Mouse (Mus musculus): Measurements from ENCODE around the gene Tent4a. TPM values are rescaled to one million over a fixed set of nuclear protein-coding genes. Genes with fewer than 3 reads are reported as not detected.

Tent4a gene
- polyA plus RNA-seq, 1 experiment from 2014 or later, result 27.7 TPM

DNA sequence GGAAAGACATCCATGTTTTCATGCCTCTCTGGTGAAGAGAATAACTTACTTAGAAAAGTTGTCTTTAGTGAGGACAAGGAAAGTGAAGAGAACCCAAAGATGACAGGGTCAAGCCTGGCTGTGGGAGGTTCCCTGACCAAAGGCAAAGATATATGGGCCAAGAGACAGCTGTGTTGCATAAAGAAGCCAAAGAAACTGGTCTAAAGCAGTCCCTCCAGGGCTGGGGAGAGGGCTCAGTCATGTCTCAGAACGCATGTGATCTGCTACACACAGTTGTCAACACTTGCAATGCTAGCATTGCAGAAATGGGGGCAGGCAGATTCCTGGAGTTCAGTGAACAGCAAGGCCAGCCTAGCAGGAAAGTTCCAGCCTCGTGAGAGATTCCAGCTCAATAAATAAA lies 77.3 kb downstream of the Tent4a start:
- ATAC-seq (no peak), DNase-seq (ENCODE audit: low read depth, low spot score) (no peak)
- TF ChIP-seq CTCF (IDR thresholded peaks at IDR 0.05), result no peak
- ChIA-PET POLR2A (no interaction called here), CTCF (no interaction called here)
- H3K27me3 ChIP-seq, result no peaks in the 10 kb centered on the region
- in situ Hi-C loops (cut with MboI; ENCODE audit: low pct_unique_long_range_greater_than_20kb), result no loop called here

DNA sequence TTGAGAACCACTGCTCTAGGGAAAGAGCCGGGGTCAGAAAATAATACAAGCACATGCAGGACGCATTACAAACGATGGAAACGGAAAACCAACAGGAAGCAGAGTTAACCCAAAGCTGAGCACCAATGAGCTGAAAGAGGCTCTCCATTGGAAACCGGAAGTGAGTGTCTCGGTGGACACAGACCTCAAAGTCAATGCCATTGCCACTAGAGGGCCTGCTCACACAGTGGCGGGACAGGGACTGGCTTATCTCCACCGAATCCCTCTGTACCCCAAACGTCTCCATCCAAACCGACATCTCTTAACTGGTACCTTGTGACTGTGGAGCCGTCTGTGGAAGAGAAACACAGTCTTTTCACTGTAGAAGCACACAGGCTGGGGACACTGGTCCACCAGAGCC lies 77.8 kb downstream of the Tent4a start:
- ATAC-seq (no peak), DNase-seq (ENCODE audit: low read depth, low spot score) (no peak)
- H3K27me3 ChIP-seq, result no peaks in the 10 kb centered on the region
- in situ Hi-C loops (cut with MboI; ENCODE audit: low pct_unique_long_range_greater_than_20kb), result no loop called here
- ChIA-PET CTCF (no interaction called here), POLR2A (no interaction called here)
- TF ChIP-seq CTCF (IDR thresholded peaks at IDR 0.05), result no peak

- in situ Hi-C loops (cut with MboI; ENCODE audit: low pct_unique_long_range_greater_than_20kb), result no loop called here
- CTCF ChIA-PET, result no interaction called here
- no peak for TF ChIP-seq CTCF (IDR thresholded peaks at IDR 0.05)
- POLR2A ChIA-PET, result no interaction called here
- no peaks in the 10 kb centered on the region for H3K27me3 ChIP-seq
- DNase-seq (ENCODE audit: low read depth, low spot score), result no peak
- no peak for ATAC-seq
These were observed 78.8 kb downstream of the Tent4a start for GRCm38 (mm10) chr13:69455476-69456175.

Other genes with a start within 250 kb of the Tent4a start
- gene Nsun2, start 871 bp downstream of the Tent4a start, polyA plus RNA-seq (2021), result 100 TPM
- 122 TPM for gene Srd5a1, start 76.8 kb upstream of the Tent4a start, polyA plus RNA-seq (2021)
- gene Ube2ql1, start 205.3 kb upstream of the Tent4a start, polyA plus RNA-seq (2021), result 4.4 TPM